Mouse (Mus musculus): Measurements from ENCODE around the gene Zmiz1. TPM values are rescaled to one million over a fixed set of nuclear protein-coding genes. Genes with fewer than 3 reads are reported as not detected.

Zmiz1 gene
- polyA plus RNA-seq, 1 experiment from 2014 or later, result 91.0 TPM

- ATAC-seq (ENCODE audit: low FRiP score, low TSS enrichment), result no peak
- no peak for DNase-seq
- Histone ChIP-seq H3K9ac (replicated peaks; ENCODE audit: low read length) (no peak overlapping the region), H3K4me2 (ENCODE audit: low read length) (no peak overlapping the region), H3K9me3 (ENCODE audit: control insufficient read depth, low read length) (no peaks in the 10 kb centered on the region), H3K4me3 (replicated peaks; ENCODE audit: low read depth, low read length) (no peak overlapping the region), H3K27me3 (ENCODE audit: control insufficient read depth, insufficient read depth, low read length) (no peaks in the 10 kb centered on the region), H3K36me3 (ENCODE audit: control insufficient read depth, insufficient read depth, low read length) (no peaks in the 10 kb centered on the region), H3K4me1 (ENCODE audit: control insufficient read depth, insufficient read depth, low read length) (no peaks in the 10 kb centered on the region), H3K27ac (replicated peaks; ENCODE audit: low read depth, low read length) (no peak overlapping the region)
- 78% methylated on average over 6 of the region's 6 CpGs for WGBS
Observed at GRCm38 (mm10) chr14:25682020-25682419, 223.0 kb downstream of the Zmiz1 start.

- Histone ChIP-seq H3K4me1 (ENCODE audit: control insufficient read depth, insufficient read depth, low read length) (no peaks in the 10 kb centered on the region), H3K27ac (replicated peaks; ENCODE audit: low read depth, low read length) (no peak overlapping the region), H3K27me3 (ENCODE audit: control insufficient read depth, insufficient read depth, low read length) (no peaks in the 10 kb centered on the region), H3K4me3 (replicated peaks; ENCODE audit: low read depth, low read length) (no peak overlapping the region), H3K9me3 (ENCODE audit: control insufficient read depth, low read length) (no peaks in the 10 kb centered on the region), H3K9ac (replicated peaks; ENCODE audit: low read length) (no peak overlapping the region), H3K36me3 (ENCODE audit: control insufficient read depth, insufficient read depth, low read length) (no peaks in the 10 kb centered on the region), H3K4me2 (ENCODE audit: low read length) (no peak overlapping the region)
- no peak for ATAC-seq (ENCODE audit: low FRiP score, low TSS enrichment)
- 91% methylated on average over 7 of the region's 7 CpGs for WGBS
- DNase-seq, result no peak
Observed at GRCm38 (mm10) chr14:25686216-25686945, 227.4 kb downstream of the Zmiz1 start.

GRCm38 (mm10) chr14:25686983-25687901, 228.3 kb downstream of the Zmiz1 start:
- H3K4me3 ChIP-seq (replicated peaks; ENCODE audit: low read depth, low read length), result no peak overlapping the region
- no peak overlapping the region for H3K9ac ChIP-seq (replicated peaks; ENCODE audit: low read length)
- H3K4me2 ChIP-seq (ENCODE audit: low read length), result no peak overlapping the region
- ATAC-seq (ENCODE audit: low FRiP score, low TSS enrichment) (no peak), DNase-seq (no peak)
- WGBS, result 84% methylated on average over 10 of the region's 10 CpGs
- no peaks in the 10 kb centered on the region for H3K4me1 ChIP-seq (ENCODE audit: control insufficient read depth, insufficient read depth, low read length)
- H3K27ac ChIP-seq (replicated peaks; ENCODE audit: low read depth, low read length), result no peak overlapping the region
- no peaks in the 10 kb centered on the region for H3K9me3 ChIP-seq (ENCODE audit: control insufficient read depth, low read length)
- no peaks in the 10 kb centered on the region for H3K36me3 ChIP-seq (ENCODE audit: control insufficient read depth, insufficient read depth, low read length)
- no peaks in the 10 kb centered on the region for H3K27me3 ChIP-seq (ENCODE audit: control insufficient read depth, insufficient read depth, low read length)

DNA sequence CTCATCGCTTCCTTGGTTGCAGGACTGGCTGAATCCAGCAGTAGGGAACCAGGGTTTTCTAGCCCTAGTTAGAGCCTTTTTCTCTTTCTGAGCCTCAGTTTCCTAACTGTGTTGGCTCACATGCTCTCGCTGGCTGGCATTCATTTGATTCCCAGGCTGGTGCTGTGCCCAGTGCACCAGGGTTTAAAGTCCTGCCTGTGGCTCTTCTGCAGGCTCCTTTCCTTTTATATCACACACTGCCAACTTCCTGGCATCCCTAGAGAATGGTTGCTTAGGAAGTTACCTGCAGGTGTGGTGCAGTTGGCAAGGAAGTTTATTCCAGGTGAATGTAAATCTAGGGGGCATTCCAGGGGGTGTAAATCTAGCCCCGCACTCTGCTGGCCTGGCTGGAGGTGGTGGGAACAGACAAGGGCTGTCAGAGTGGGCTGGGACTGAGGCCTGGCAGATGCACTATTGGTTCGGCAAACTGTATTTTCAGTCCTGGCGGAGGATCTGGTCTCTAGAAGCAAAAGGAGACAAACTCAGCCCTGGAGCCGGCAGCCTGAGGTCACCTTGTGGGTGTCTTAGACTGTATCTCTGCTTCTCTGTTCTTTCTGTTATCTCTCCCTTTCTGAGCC, 234.4 kb downstream of the Zmiz1 start:
- no peak for DNase-seq
- WGBS, result 75% methylated on average over 6 of the region's 6 CpGs
- Histone ChIP-seq H3K4me3 (replicated peaks; ENCODE audit: low read depth, low read length) (peak overlapping the region; percentile 82), H3K27me3 (ENCODE audit: control insufficient read depth, insufficient read depth, low read length) (no peaks in the 10 kb centered on the region), H3K27ac (replicated peaks; ENCODE audit: low read depth, low read length) (peak overlapping the region; percentile 61; the same call in 1 of the 2 replicates), H3K4me2 (ENCODE audit: low read length) (peak overlapping the region; percentile 95), H3K36me3 (ENCODE audit: control insufficient read depth, insufficient read depth, low read length) (peaks cover 24% of the 10 kb centered on the region), H3K9me3 (ENCODE audit: control insufficient read depth, low read length) (no peaks in the 10 kb centered on the region), H3K4me1 (ENCODE audit: control insufficient read depth, insufficient read depth, low read length) (peaks cover 14% of the 10 kb centered on the region), H3K9ac (replicated peaks; ENCODE audit: low read length) (0 out of 2 replicates have a peak overlapping the region, but pooled peaks have one; percentile 9)
- ATAC-seq (ENCODE audit: low FRiP score, low TSS enrichment), result peak; percentile 32; the same call in 1 of the 2 replicates

GRCm38 (mm10) chr14:25693888-25694568, 235.0 kb downstream of the Zmiz1 start, which contains the start of gene Ppif:
Gene Ppif (plus strand): TSS chr14:25694154.
- peak within 1 kb of the TSS; percentile 82 for H3K4me3 ChIP-seq (replicated peaks; ENCODE audit: low read depth, low read length)
- peak within 1 kb of the TSS; percentile 80 for H3K9ac ChIP-seq (replicated peaks; ENCODE audit: low read length)
- peak within 1 kb of the TSS; percentile 95 for H3K4me2 ChIP-seq (ENCODE audit: low read length)
- peak within 1 kb of the TSS; percentile 67; the same call in 1 of the 2 replicates for H3K27ac ChIP-seq (replicated peaks; ENCODE audit: low read depth, low read length)
- DNase-seq (peak; percentile 98), ATAC-seq (ENCODE audit: low FRiP score, low TSS enrichment) (peak; percentile 91)
- WGBS, result under 1% methylated on average over 70 of the region's 70 CpGs
- H3K9me3 ChIP-seq (ENCODE audit: control insufficient read depth, low read length), result no peaks in the 10 kb centered on the region
- peaks cover 14% of the 10 kb centered on the region for H3K4me1 ChIP-seq (ENCODE audit: control insufficient read depth, insufficient read depth, low read length)
- peaks cover 31% of the 10 kb centered on the region for H3K36me3 ChIP-seq (ENCODE audit: control insufficient read depth, insufficient read depth, low read length)
- no peaks in the 10 kb centered on the region for H3K27me3 ChIP-seq (ENCODE audit: control insufficient read depth, insufficient read depth, low read length)

DNA sequence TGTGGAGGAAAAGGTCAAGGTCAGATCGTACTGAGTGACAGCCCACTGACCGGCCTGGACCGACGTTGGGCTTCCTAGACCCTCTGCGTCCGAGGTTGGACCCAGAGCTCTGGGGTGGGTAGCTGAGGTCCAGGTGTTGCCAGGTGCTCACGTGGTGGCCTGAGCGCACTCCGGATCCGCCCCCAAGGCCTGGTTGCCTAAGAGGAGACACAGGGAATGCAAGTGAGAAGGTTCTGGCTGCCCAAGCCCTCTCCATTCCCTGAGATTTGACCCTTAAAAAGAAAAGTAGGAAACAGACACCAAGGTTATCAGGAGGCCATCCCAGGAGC, 235.5 kb downstream of the Zmiz1 start:
- peak; percentile 35; the same call in 1 of the 2 replicates for ATAC-seq (ENCODE audit: low FRiP score, low TSS enrichment)
- WGBS, result 1% methylated on average over 10 of the region's 10 CpGs

GRCm38 (mm10) chr14:25695059-25695458, 236.1 kb downstream of the Zmiz1 start:
- peak overlapping the region; percentile 95 for H3K4me2 ChIP-seq (ENCODE audit: low read length)
- no peaks in the 10 kb centered on the region for H3K9me3 ChIP-seq (ENCODE audit: control insufficient read depth, low read length)
- H3K27me3 ChIP-seq (ENCODE audit: control insufficient read depth, insufficient read depth, low read length), result no peaks in the 10 kb centered on the region
- DNase-seq (no peak), ATAC-seq (ENCODE audit: low FRiP score, low TSS enrichment) (no peak)
- peak overlapping the region; percentile 82 for H3K4me3 ChIP-seq (replicated peaks; ENCODE audit: low read depth, low read length)
- H3K4me1 ChIP-seq (ENCODE audit: control insufficient read depth, insufficient read depth, low read length), result peaks cover 14% of the 10 kb centered on the region
- peak overlapping the region; percentile 80 for H3K9ac ChIP-seq (replicated peaks; ENCODE audit: low read length)
- H3K27ac ChIP-seq (replicated peaks; ENCODE audit: low read depth, low read length), result no peak overlapping the region
- peaks cover 41% of the 10 kb centered on the region for H3K36me3 ChIP-seq (ENCODE audit: control insufficient read depth, insufficient read depth, low read length)
- 78% methylated on average over 6 of the region's 6 CpGs for WGBS

More for the DNA sequence above, 235.5 kb downstream of the Zmiz1 start:
- Histone ChIP-seq H3K9me3 (ENCODE audit: control insufficient read depth, low read length) (no peaks in the 10 kb centered on the region), H3K4me2 (ENCODE audit: low read length) (peak overlapping the region; percentile 95), H3K27me3 (ENCODE audit: control insufficient read depth, insufficient read depth, low read length) (no peaks in the 10 kb centered on the region), H3K36me3 (ENCODE audit: control insufficient read depth, insufficient read depth, low read length) (peaks cover 36% of the 10 kb centered on the region), H3K4me3 (replicated peaks; ENCODE audit: low read depth, low read length) (peak overlapping the region; percentile 82), H3K4me1 (ENCODE audit: control insufficient read depth, insufficient read depth, low read length) (peaks cover 14% of the 10 kb centered on the region), H3K9ac (replicated peaks; ENCODE audit: low read length) (peak overlapping the region; percentile 80), H3K27ac (replicated peaks; ENCODE audit: low read depth, low read length) (no peak overlapping the region)
- no peak for DNase-seq

DNA sequence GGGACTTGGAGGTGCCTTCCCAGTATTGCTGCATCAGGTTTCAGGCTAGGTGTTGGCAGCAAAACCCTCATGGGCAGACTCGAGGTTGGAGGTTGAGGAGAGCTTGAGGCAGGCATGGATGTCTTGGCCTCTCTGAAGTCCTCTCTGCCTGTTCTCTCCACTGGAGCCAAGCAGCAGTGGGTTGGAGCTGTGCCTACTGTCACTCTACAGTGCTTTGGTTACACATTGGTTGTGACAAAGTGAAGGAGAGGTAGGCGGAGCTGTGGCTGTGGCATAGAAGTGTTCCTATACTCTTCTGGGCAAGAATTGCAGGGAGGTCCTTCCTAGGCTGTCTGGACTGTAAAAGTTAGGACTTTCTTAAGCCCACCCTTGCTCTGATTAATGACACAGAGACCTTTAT, 237.4 kb downstream of the Zmiz1 start:
- Histone ChIP-seq H3K4me3 (replicated peaks; ENCODE audit: low read depth, low read length) (no peak overlapping the region), H3K4me2 (ENCODE audit: low read length) (no peak overlapping the region), H3K4me1 (ENCODE audit: control insufficient read depth, insufficient read depth, low read length) (peaks cover 14% of the 10 kb centered on the region), H3K27me3 (ENCODE audit: control insufficient read depth, insufficient read depth, low read length) (no peaks in the 10 kb centered on the region), H3K9ac (replicated peaks; ENCODE audit: low read length) (no peak overlapping the region), H3K36me3 (ENCODE audit: control insufficient read depth, insufficient read depth, low read length) (peaks cover 48% of the 10 kb centered on the region), H3K27ac (replicated peaks; ENCODE audit: low read depth, low read length) (no peak overlapping the region), H3K9me3 (ENCODE audit: control insufficient read depth, low read length) (no peaks in the 10 kb centered on the region)
- ATAC-seq (ENCODE audit: low FRiP score, low TSS enrichment) (no peak), DNase-seq (no peak)
- 78% methylated on average over 2 of the region's 2 CpGs for WGBS

Data from midbrain, embryonic 14.5 days (tissue).